8 mouse cellular contexts compared by ENCODE assay signal in the genomic region with DNA sequence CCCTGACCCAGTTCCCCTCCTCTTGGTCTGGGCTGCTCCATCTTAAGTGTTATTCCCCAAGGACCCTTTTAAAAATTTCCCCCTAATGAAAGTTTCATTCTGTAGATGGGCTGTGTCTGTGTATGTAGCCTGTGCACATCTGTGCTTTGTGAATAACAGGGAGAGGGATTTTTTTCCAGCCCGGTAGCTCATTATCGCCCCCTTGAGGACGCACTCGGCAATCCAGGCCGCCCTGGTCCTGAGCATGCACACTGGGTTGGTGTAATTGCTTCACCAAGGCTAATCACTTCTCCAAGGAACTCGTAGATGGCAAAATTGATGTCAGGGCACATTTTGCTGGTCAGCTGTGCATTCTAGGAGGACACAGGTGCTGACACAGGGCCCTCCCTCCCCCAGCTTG. TPM values are rescaled to one million over a fixed set of nuclear protein-coding genes. Genes with fewer than 3 reads are reported as not detected.
A peak's percentile ranks its signal among the peaks of the same experiment; 100 is the strongest.
DNase-seq lines count a peak whose midpoint lies in the region; ATAC-seq and TF ChIP-seq lines count a peak whose summit lies in the region.

No protein-coding gene starts in this region.

- ATAC-seq in forebrain, postnatal 0 days, result no peak
- ATAC-seq in forebrain, embryonic 15.5 days (replicated peaks), result no peak
- 0 out of 2 replicates have a peak, but pooled peaks have one; percentile 3 for ATAC-seq in midbrain, embryonic 12.5 days (ENCODE audit: low FRiP score, low read depth)
- ATAC-seq in midbrain, embryonic 13.5 days, result no peak
- ATAC-seq in erythroblast, adult 5-6 weeks (replicated peaks; ENCODE audit: low FRiP score, poor library complexity, severe bottlenecking), result 0 out of 2 replicates have a peak, but pooled peaks have one; percentile 50
- no peak for ATAC-seq in inflammation-experienced regulatory T-cells, adult 6 months

- no peak overlapping the region for H3K27ac ChIP-seq in forebrain, postnatal 0 days (ENCODE audit: low read depth, low read length)
- no peak overlapping the region for H3K27ac ChIP-seq in forebrain, embryonic 15.5 days (replicated peaks)
- no peak overlapping the region for H3K27ac ChIP-seq in midbrain, embryonic 12.5 days (replicated peaks)
- no peak overlapping the region for H3K27ac ChIP-seq in midbrain, embryonic 13.5 days

- H3K27me3 ChIP-seq in forebrain, postnatal 0 days (ENCODE audit: insufficient read depth, low read length), result no peaks in the 10 kb centered on the region
- H3K27me3 ChIP-seq in forebrain, embryonic 15.5 days, result peaks cover 14% of the 10 kb centered on the region; the same call in 1 of the 2 replicates
- H3K27me3 ChIP-seq in midbrain, embryonic 12.5 days, result peaks cover 96% of the 10 kb centered on the region
- H3K27me3 ChIP-seq in midbrain, embryonic 13.5 days, result peaks cover 90% of the 10 kb centered on the region

- H3K4me1 ChIP-seq in forebrain, postnatal 0 days (ENCODE audit: insufficient read depth), result peaks cover 11% of the 10 kb centered on the region
- H3K4me1 ChIP-seq in forebrain, embryonic 15.5 days, result peaks cover 22% of the 10 kb centered on the region
- H3K4me1 ChIP-seq in midbrain, embryonic 12.5 days, result peaks cover 54% of the 10 kb centered on the region
- peaks cover 68% of the 10 kb centered on the region for H3K4me1 ChIP-seq in midbrain, embryonic 13.5 days (replicated peaks)

- no peak for DNase-seq in forebrain, postnatal 0 days
- peak; percentile 62 for DNase-seq in adrenal gland, adult 2 months
- peak; percentile 58 for DNase-seq in lung, postnatal 10 days

- no peak overlapping the region for H3K4me2 ChIP-seq in forebrain, postnatal 0 days (ENCODE audit: low read depth)
- H3K4me2 ChIP-seq in forebrain, embryonic 15.5 days (replicated peaks), result no peak overlapping the region
- no peak overlapping the region for H3K4me2 ChIP-seq in midbrain, embryonic 12.5 days (replicated peaks)
- H3K4me2 ChIP-seq in midbrain, embryonic 13.5 days (replicated peaks), result no peak overlapping the region

- no peak overlapping the region for H3K4me3 ChIP-seq in forebrain, postnatal 0 days (ENCODE audit: low read depth, low read length)
- H3K4me3 ChIP-seq in forebrain, embryonic 15.5 days, result no peak overlapping the region
- no peak overlapping the region for H3K4me3 ChIP-seq in midbrain, embryonic 12.5 days
- H3K4me3 ChIP-seq in midbrain, embryonic 13.5 days (replicated peaks), result no peak overlapping the region

- H3K36me3 ChIP-seq in forebrain, postnatal 0 days (ENCODE audit: insufficient read depth), result no peaks in the 10 kb centered on the region
- H3K36me3 ChIP-seq in forebrain, embryonic 15.5 days, result no peaks in the 10 kb centered on the region
- no peaks in the 10 kb centered on the region for H3K36me3 ChIP-seq in midbrain, embryonic 12.5 days
- no peaks in the 10 kb centered on the region for H3K36me3 ChIP-seq in midbrain, embryonic 13.5 days

- 5% methylated on average over 6 of the region's 6 CpGs for WGBS in forebrain, postnatal 0 days
- 10% methylated on average over 6 of the region's 6 CpGs for WGBS in forebrain, embryonic 15.5 days
- 6% methylated on average over 6 of the region's 6 CpGs for WGBS in midbrain, embryonic 12.5 days
- WGBS in midbrain, embryonic 13.5 days, result 6% methylated on average over 6 of the region's 6 CpGs

- peak; percentile 68 for TF ChIP-seq CTCF in forebrain, postnatal 0 days (IDR thresholded peaks at IDR 0.05; ENCODE audit: low read depth)

- H3K9me3 ChIP-seq in forebrain, postnatal 0 days (ENCODE audit: low read length), result no peaks in the 10 kb centered on the region
- no peaks in the 10 kb centered on the region for H3K9me3 ChIP-seq in forebrain, embryonic 15.5 days
- no peaks in the 10 kb centered on the region for H3K9me3 ChIP-seq in midbrain, embryonic 12.5 days
- H3K9me3 ChIP-seq in midbrain, embryonic 13.5 days, result no peaks in the 10 kb centered on the region

- H3K9ac ChIP-seq in forebrain, postnatal 0 days, result no peak overlapping the region
- H3K9ac ChIP-seq in forebrain, embryonic 15.5 days (replicated peaks), result no peak overlapping the region
- H3K9ac ChIP-seq in midbrain, embryonic 12.5 days (replicated peaks), result no peak overlapping the region
- no peak overlapping the region for H3K9ac ChIP-seq in midbrain, embryonic 13.5 days (replicated peaks)

RNA-seq across cellular contexts. Expression of a gene that starts 14.3 kb away (rescaled TPM):
- 20.5 and 23.9 TPM in 2 replicates for total RNA-seq in forebrain, postnatal 0 days (2014; rRNA removed)
- polyA plus RNA-seq in forebrain, postnatal 0 days (2015; fragmentation: Nextera tagmentation; extraction: Ambion mirVana), result 6.6 and 9.5 TPM in 2 replicates
- polyA plus RNA-seq in forebrain, embryonic 15.5 days (2015; fragmentation: Nextera tagmentation; extraction: Ambion mirVana), result 4.6 and 5.1 TPM in 2 replicates
- 10.9 and 11.6 TPM in 2 replicates for polyA plus RNA-seq in midbrain, embryonic 12.5 days (2016; fragmentation: Nextera tagmentation; extraction: Ambion mirVana)
- polyA plus RNA-seq in midbrain, embryonic 13.5 days (2015; fragmentation: Nextera tagmentation; extraction: Ambion mirVana), result 11.4 and 16.0 TPM in 2 replicates
- under 1 TPM; 0.12 to 0.55 TPM for total RNA-seq in adrenal gland, adult 2 months (2021)
- 0.48 and 0.49 TPM in 2 replicates for polyA plus RNA-seq in adrenal gland, adult 2 months (2012; rRNA removed)
- not detected in 2 replicates for total RNA-seq in erythroblast, adult 5-6 weeks (2015; ENCODE audit: low replicate concordance)
- not detected in 2 replicates for total RNA-seq in erythroblast, adult 5-6 weeks (2017; ENCODE audit: low replicate concordance)
- polyA plus RNA-seq in inflammation-experienced regulatory T-cells, adult 6 months (2017; shearing (Covaris generic)), result under 1 TPM in 2 of 3 experiments, not detected in 1; 0.21 to 0.34 TPM

Comparison
In these comparisons a context has a peak if more than half of its experiments do, and no peak if none do; other contexts are left out.
1. ATAC-seq: peak in midbrain, embryonic 12.5 days (single experiment) and erythroblast, adult 5-6 weeks (single experiment); none in forebrain, postnatal 0 days (single experiment), forebrain, embryonic 15.5 days (single experiment), midbrain, embryonic 13.5 days (single experiment) and inflammation-experienced regulatory T-cells, adult 6 months (single experiment).